Mouse (Mus musculus): ENCODE measurements around the gene Gm4498. TPM values are rescaled to one million over a fixed set of nuclear protein-coding genes. Genes with fewer than 3 reads are reported as not detected.
"Not testable (repeated sequence)": the region's sequence is repeated elsewhere in the genome, so short reads cannot be mapped to it uniquely, and the experiment has no call there.

The Gm4498 gene
- not detected in 2 replicates for polyA plus RNA-seq (2015; fragmentation: Nextera tagmentation; extraction: Ambion mirVana)

DNA sequence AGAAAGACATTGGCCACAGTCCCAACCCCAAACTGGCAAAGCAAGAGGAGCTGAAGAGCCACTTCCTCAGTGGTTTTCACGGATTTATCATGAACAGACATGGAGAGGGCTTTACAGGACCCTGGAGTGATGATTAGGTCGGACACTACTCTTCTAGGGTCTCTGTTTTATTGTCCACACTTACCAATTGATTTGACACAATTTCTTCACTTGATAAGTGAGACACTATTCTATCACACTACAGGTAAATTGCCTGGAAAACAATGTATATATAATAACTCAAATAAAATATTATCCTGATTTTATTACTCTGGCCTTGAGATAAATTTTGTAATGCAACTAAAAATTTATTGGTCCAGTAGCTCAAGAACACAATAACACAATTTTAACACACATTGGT is at the start of gene Gm4498:
Gene Gm4498 (minus strand): TSS at position 101 of the 400 bp plus-strand sequence.
- not testable (repeated sequence) for ATAC-seq; H3K4me2 ChIP-seq (ENCODE audit: low read depth, low read length); H3K4me1 ChIP-seq (ENCODE audit: control insufficient read depth, insufficient read depth, low read length); H3K27me3 ChIP-seq (replicated peaks; ENCODE audit: control insufficient read depth, insufficient read depth, low read length); H3K36me3 ChIP-seq (ENCODE audit: control insufficient read depth, insufficient read depth, low read length); H3K4me3 ChIP-seq (ENCODE audit: low read length); H3K9me3 ChIP-seq (ENCODE audit: control insufficient read depth, low read length); H3K27ac ChIP-seq (ENCODE audit: low read length); H3K9ac ChIP-seq (ENCODE audit: low read depth, low read length)
- no CpG with 5 or more reads among the region's 2 CpGs for WGBS

DNA sequence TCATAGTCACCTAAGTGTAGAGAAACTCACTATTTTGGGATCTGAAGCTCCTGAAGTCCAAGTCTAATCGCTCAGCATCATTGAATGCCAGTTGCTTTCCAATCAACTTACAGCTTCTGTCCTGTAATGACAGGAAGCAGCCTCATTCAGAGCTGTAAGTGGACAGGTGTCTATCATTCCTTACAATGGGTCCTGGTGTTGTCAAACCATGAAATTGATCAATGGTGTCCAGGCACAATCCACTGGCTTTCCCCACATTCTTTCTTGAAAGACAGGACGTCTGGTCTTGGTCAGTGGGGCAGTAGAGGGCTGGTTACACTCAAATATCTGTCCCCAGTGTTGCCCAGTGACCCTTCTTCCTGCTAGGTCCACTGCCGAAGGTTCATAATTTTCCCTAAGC is 29.1 kb upstream of the Gm4498 start, which contains the start of gene Gm5890:
Gene Gm5890 (minus strand): TSS at position 101 of the 400 bp plus-strand sequence.
- H3K4me3 ChIP-seq (ENCODE audit: low read length); H3K27me3 ChIP-seq (replicated peaks; ENCODE audit: control insufficient read depth, insufficient read depth, low read length); H3K9ac ChIP-seq (ENCODE audit: low read depth, low read length); ATAC-seq; H3K9me3 ChIP-seq (ENCODE audit: control insufficient read depth, low read length); H3K4me1 ChIP-seq (ENCODE audit: control insufficient read depth, insufficient read depth, low read length); H3K27ac ChIP-seq (ENCODE audit: low read length); H3K36me3 ChIP-seq (ENCODE audit: control insufficient read depth, insufficient read depth, low read length); H3K4me2 ChIP-seq (ENCODE audit: low read depth, low read length): not testable (repeated sequence)
- WGBS: no CpG with 5 or more reads among the region's 3 CpGs

DNA sequence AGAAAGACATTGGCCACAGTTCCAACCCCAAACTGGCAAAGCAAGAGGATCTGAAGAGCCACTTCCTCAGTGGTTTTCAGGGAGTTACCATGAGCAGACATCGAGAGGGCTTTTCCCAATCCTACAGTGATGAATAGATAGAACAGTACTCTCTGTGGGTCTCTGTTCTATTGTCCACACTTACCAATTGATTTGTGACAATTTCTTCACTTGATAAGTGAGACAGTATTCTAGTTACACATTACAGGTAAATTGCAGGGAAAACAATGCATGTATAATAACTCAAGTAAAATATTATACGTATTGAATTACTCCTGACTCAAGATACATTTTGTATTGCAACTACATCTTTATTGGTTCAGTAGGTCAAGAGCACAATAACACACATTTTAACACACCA is 28.1 kb downstream of the Gm4498 start, which contains the start of gene Gm6164:
Gene Gm6164 (minus strand): TSS at position 101 of the 400 bp plus-strand sequence.
- H3K4me1 ChIP-seq (ENCODE audit: control insufficient read depth, insufficient read depth, low read length); H3K4me3 ChIP-seq (ENCODE audit: low read length); H3K4me2 ChIP-seq (ENCODE audit: low read depth, low read length); H3K36me3 ChIP-seq (ENCODE audit: control insufficient read depth, insufficient read depth, low read length); H3K9me3 ChIP-seq (ENCODE audit: control insufficient read depth, low read length); H3K27ac ChIP-seq (ENCODE audit: low read length); ATAC-seq; H3K9ac ChIP-seq (ENCODE audit: low read depth, low read length); H3K27me3 ChIP-seq (replicated peaks; ENCODE audit: control insufficient read depth, insufficient read depth, low read length): not testable (repeated sequence)
- no CpG with 5 or more reads among the region's 2 CpGs for WGBS

DNA sequence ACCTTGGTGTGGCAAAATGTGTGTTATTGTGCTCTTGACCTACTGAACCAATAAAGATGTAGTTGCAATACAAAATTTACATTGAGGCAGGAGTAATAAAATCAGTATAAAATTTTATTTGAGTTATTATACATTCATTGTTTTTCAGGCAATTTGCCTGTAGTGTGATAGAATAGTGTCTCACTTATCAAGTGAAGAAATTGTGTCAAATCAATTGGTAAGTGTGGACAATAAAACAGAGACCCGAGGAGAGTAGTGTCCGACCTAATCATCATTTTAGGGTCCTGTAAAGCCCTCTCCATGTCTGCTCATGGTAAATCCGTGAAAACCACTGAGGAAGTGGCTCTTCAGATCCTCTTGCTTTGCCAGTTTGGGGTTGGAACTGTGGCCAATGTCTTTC is 40.2 kb downstream of the Gm4498 start, which contains the start of gene Vmn1r95:
Gene Vmn1r95 (plus strand): TSS at position 301 of the 400 bp plus-strand sequence.
- not testable (repeated sequence) for H3K27me3 ChIP-seq (replicated peaks; ENCODE audit: control insufficient read depth, insufficient read depth, low read length); H3K9ac ChIP-seq (ENCODE audit: low read depth, low read length); H3K4me3 ChIP-seq (ENCODE audit: low read length); ATAC-seq; H3K27ac ChIP-seq (ENCODE audit: low read length); H3K9me3 ChIP-seq (ENCODE audit: control insufficient read depth, low read length); H3K36me3 ChIP-seq (ENCODE audit: control insufficient read depth, insufficient read depth, low read length); H3K4me1 ChIP-seq (ENCODE audit: control insufficient read depth, insufficient read depth, low read length); H3K4me2 ChIP-seq (ENCODE audit: low read depth, low read length)
- no CpG with 5 or more reads among the region's 3 CpGs for WGBS

Other genes starting within 250 kb of the Gm4498 start
- gene Nlrp9b, start 242.4 kb downstream of the Gm4498 start, polyA plus RNA-seq (2015; fragmentation: Nextera tagmentation; extraction: Ambion mirVana): 0.75 and 0.76 TPM in 2 replicates
- not detected in 2 replicates for gene Vmn1r91, start 134.1 kb downstream of the Gm4498 start, polyA plus RNA-seq (2015; fragmentation: Nextera tagmentation; extraction: Ambion mirVana)
- gene Gm16442, start 111.2 kb downstream of the Gm4498 start, polyA plus RNA-seq (2015; fragmentation: Nextera tagmentation; extraction: Ambion mirVana): not detected in 2 replicates
- gene Vmn1r93, start 94.7 kb downstream of the Gm4498 start, polyA plus RNA-seq (2015; fragmentation: Nextera tagmentation; extraction: Ambion mirVana): not detected in 2 replicates
- not detected in 2 replicates for gene Vmn1r94, start 65.5 kb downstream of the Gm4498 start, polyA plus RNA-seq (2015; fragmentation: Nextera tagmentation; extraction: Ambion mirVana)
- not detected in 2 replicates for gene Vmn1r95, start 40.1 kb downstream of the Gm4498 start, polyA plus RNA-seq (2015; fragmentation: Nextera tagmentation; extraction: Ambion mirVana)
- not detected in 2 replicates for gene Gm6164, start 28.2 kb downstream of the Gm4498 start, polyA plus RNA-seq (2015; fragmentation: Nextera tagmentation; extraction: Ambion mirVana)
- not detected in 2 replicates for gene Gm5890, start 29.0 kb upstream of the Gm4498 start, polyA plus RNA-seq (2015; fragmentation: Nextera tagmentation; extraction: Ambion mirVana)
- gene Gm4133, start 100.2 kb upstream of the Gm4498 start, polyA plus RNA-seq (2015; fragmentation: Nextera tagmentation; extraction: Ambion mirVana): not detected in 2 replicates
- not detected in 2 replicates for gene Gm5728, start 141.6 kb upstream of the Gm4498 start, polyA plus RNA-seq (2015; fragmentation: Nextera tagmentation; extraction: Ambion mirVana)
- not detected in 2 replicates for gene Vmn1r100, start 184.1 kb upstream of the Gm4498 start, polyA plus RNA-seq (2015; fragmentation: Nextera tagmentation; extraction: Ambion mirVana)
- gene Vmn1r101, start 208.8 kb upstream of the Gm4498 start, polyA plus RNA-seq (2015; fragmentation: Nextera tagmentation; extraction: Ambion mirVana): not detected in 2 replicates
- not detected in 2 replicates for gene Gm10670, start 241.1 kb upstream of the Gm4498 start, polyA plus RNA-seq (2015; fragmentation: Nextera tagmentation; extraction: Ambion mirVana)

Data from intestine, embryonic 16.5 days (tissue).